Mouse (Mus musculus) forebrain, embryonic 12.5 days (tissue): Measurements from ENCODE around the gene Grap2. TPM values are rescaled to one million over a fixed set of nuclear protein-coding genes. Genes with fewer than 3 reads are reported as not detected.

Experiments used
- ATAC-seq: fragments of 200-750 bp; cut with Nextera tagmentation; 2 replicates; pipeline ENCODE4 v1.8.0; 2017; ENCODE audit warnings: moderate TSS enrichment; ENCODE audit not compliant: low FRiP score
- H3K27ac ChIP-seq: fragments of 300-500 bp; sonication (generic); 2 replicates; pipeline ENCODE4 v1.5.1; 2016; ENCODE audit warnings: mild to moderate bottlenecking
- H3K27me3 ChIP-seq: fragments of 300-500 bp; sonication (generic); 2 replicates; pipeline ENCODE4 v1.6.1; 2016; ENCODE audit warnings: mild to moderate bottlenecking
- H3K36me3 ChIP-seq: fragments of 300-500 bp; sonication (generic); replicated peaks from 2 replicates; pipeline ENCODE4 v1.6.1; 2016; ENCODE audit warnings: mild to moderate bottlenecking
- H3K4me1 ChIP-seq: fragments of 300-500 bp; sonication (generic); 2 replicates; pipeline ENCODE4 v1.6.1; 2016
- H3K4me2 ChIP-seq: fragments of 300-500 bp; sonication (generic); 2 replicates; pipeline ENCODE4 v1.6.1; 2016; ENCODE audit warnings: mild to moderate bottlenecking, moderate library complexity
- H3K4me3 ChIP-seq: fragments of 300-500 bp; sonication (generic); replicated peaks from 2 replicates; pipeline ENCODE4 v1.5.1; 2016; ENCODE audit warnings: mild to moderate bottlenecking
- H3K9ac ChIP-seq: fragments of 300-500 bp; sonication (generic); 2 replicates; pipeline ENCODE4 v1.6.1; 2016; ENCODE audit warnings: mild to moderate bottlenecking
- H3K9me3 ChIP-seq: fragments of 300-500 bp; sonication (generic); 2 replicates; pipeline ENCODE4 v1.6.1; 2016
- WGBS: fragments of 180-500 bp; shearing (Covaris S2); methylation state at CpG from one replicate; pipeline ENCODE4 v1.1.7; 2016; 5-methylcytosine and 5-hydroxymethylcytosine counted together
- microRNA-seq: library from miRNA; unstranded; fragments of <30 nt; microRNA quantifications from one replicate; pipeline ENCODE4, GENCODE M21; 2017
- polyA plus RNA-seq: library from polyadenylated mRNA; unstranded; fragments of >200 nt; fragmentation: Nextera tagmentation; extraction: Ambion mirVana; gene quantifications from 2 replicates; pipeline ENCODE4 v1.2.1, GENCODE M21; 2016

Grap2 gene
- polyA plus RNA-seq, 1 experiment from 2014 or later = 2.8 TPM

DNA sequence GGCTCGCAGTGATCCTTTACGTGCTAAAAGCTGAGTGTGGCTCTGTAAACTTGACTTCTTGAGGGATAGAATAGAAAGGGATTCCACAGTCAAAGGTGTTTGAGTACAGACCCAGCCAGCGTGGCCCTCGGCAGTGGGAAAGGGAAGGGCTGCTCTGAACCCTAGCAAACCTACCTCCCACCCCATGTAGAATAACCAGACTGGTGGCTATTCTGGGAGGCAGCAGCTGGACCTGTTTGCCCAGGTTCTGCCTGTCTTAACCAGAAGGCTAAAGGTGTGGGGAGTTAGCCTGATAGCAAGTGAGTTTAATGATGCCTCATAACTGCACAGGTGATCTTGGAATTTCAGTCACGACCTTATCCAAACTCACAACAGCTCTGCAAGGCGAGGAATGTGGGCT, 110.8 kb downstream of the Grap2 start:
- no peak overlapping the region for H3K27ac ChIP-seq
- H3K4me2 ChIP-seq = no peak overlapping the region
- no peak overlapping the region for H3K4me3 ChIP-seq
- no peak overlapping the region for H3K9ac ChIP-seq
- H3K9me3 ChIP-seq = no peaks in the 10 kb centered on the region
- no peak for ATAC-seq
- 88% methylated on average over 6 of the region's 6 CpGs for WGBS
- H3K27me3 ChIP-seq = peaks cover 12% of the 10 kb centered on the region; the same call in 1 of the 2 replicates
- H3K4me1 ChIP-seq = peaks cover 39% of the 10 kb centered on the region
- H3K36me3 ChIP-seq = no peaks in the 10 kb centered on the region

DNA sequence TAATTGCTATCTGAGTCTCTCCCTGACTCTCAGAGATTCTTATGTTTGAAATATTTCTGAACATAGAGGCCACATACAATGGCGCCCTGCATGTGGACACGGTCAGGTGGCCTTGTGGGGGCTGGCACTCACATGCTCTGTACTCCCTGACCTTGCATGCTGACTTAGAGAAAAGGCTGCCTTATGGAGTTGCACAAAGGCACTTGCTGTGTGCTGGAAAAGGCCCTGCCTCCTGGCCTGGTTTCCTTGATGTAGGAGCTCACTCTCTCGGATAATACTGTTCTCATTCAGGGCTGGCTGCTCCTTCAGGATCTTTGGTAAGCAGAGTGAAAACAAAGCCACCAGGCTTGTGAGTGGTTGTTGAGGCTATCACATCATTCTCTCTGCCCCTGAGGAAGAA, 111.6 kb downstream of the Grap2 start:
- Histone ChIP-seq H3K4me2 (no peak overlapping the region), H3K36me3 (no peaks in the 10 kb centered on the region), H3K9me3 (no peaks in the 10 kb centered on the region), H3K27me3 (peaks cover 12% of the 10 kb centered on the region; the same call in 1 of the 2 replicates), H3K4me1 (peaks cover 39% of the 10 kb centered on the region), H3K27ac (no peak overlapping the region), H3K4me3 (no peak overlapping the region), H3K9ac (no peak overlapping the region)
- WGBS = 47% methylated on average over 3 of the region's 3 CpGs
- ATAC-seq = no peak

DNA sequence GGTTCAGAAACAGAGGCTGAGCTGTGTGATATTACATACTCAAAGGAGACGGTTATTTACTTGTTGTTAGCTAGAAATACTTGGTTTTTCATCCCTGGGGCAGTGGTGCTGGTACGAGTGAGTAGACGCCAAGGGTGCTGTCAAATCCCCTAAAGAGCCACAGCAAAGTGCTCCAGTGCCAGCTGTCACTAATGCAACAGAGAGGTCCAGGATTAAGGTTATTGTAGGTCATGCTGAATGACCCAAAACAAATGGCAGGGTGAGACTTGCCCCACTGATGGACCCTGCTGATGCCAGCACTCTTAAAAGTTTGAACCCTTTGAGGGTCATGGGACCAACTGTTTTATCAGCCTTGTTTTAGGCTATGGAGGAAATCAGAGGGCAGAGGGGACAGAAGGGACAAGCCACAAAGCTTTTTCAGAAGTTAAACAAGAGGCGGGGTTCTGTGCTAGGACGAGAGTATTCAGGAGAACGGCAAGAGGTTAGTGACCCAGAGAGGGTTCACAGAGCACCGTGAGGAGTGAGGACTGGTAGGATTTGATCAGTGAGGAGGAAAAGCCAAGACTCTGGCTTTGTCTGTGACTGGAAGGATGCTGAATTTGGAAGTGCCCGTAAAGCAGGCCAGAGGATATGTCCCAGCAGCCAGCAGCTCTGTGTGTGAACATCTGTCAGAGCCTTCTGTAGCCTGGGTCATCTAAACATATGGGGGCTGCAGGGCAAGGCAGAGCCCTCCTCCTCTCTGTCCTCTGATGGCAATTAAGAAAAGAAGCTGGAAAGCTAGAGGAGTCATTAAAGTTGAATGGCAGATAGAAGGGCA, 112.6 kb downstream of the Grap2 start:
- ATAC-seq = peak; percentile 9; the same call in 1 of the 2 replicates
- peak overlapping the region; percentile 61; the same call in 1 of the 2 replicates for H3K27ac ChIP-seq
- H3K27me3 ChIP-seq = peaks cover 15% of the 10 kb centered on the region; the same call in 1 of the 2 replicates
- 18% methylated on average over 8 of the region's 8 CpGs for WGBS
- H3K4me1 ChIP-seq = peaks cover 32% of the 10 kb centered on the region
- H3K9me3 ChIP-seq = no peaks in the 10 kb centered on the region
- no peak overlapping the region for H3K9ac ChIP-seq
- H3K36me3 ChIP-seq = no peaks in the 10 kb centered on the region
- no peak overlapping the region for H3K4me3 ChIP-seq
- no peak overlapping the region for H3K4me2 ChIP-seq

DNA sequence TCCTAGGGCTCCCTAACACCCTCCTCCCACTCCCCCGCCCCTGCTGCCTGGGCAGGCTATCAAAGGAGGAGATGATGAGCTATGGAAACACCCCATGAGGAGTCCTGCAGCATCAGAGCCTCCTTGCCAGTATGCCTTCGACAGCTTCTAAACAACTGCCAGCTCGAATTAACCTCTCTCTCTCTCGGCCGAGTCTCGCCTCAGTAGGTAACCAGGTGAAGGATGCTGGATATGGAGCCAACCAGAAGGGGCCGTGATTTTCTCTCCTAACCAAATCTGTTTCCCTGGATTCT, 113.2 kb downstream of the Grap2 start:
- H3K36me3 ChIP-seq = no peaks in the 10 kb centered on the region
- no peak overlapping the region for H3K4me3 ChIP-seq
- peaks cover 30% of the 10 kb centered on the region for H3K4me1 ChIP-seq
- peak; percentile 67 for ATAC-seq
- no peaks in the 10 kb centered on the region for H3K9me3 ChIP-seq
- WGBS = 40% methylated on average over 7 of the region's 7 CpGs
- peaks cover 17% of the 10 kb centered on the region; the same call in 1 of the 2 replicates for H3K27me3 ChIP-seq
- no peak overlapping the region for H3K9ac ChIP-seq
- no peak overlapping the region for H3K4me2 ChIP-seq
- peak overlapping the region; percentile 61; the same call in 1 of the 2 replicates for H3K27ac ChIP-seq

DNA sequence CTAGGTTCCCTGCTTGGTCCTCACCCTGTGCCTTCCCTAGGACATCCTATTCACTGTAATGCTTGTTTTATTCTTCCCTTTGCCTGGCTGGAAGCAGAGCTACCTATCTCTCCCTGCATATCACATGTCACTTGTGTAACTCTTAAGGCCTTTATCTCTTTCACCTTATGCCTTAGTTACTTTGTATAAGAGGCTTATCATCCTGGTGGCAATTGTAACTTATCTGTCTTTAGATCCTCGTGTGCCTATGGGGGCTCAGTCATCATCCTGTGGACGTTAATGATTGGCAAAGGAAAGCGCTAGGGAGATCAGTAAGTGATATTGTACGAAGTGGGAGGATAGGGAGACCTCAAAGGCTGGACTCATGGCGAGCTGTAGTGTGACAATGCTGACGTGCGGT, 116.1 kb downstream of the Grap2 start:
- H3K9me3 ChIP-seq = no peaks in the 10 kb centered on the region
- no peak overlapping the region for H3K27ac ChIP-seq
- no peak overlapping the region for H3K4me3 ChIP-seq
- H3K36me3 ChIP-seq = no peaks in the 10 kb centered on the region
- H3K4me1 ChIP-seq = peaks cover 38% of the 10 kb centered on the region
- WGBS = 74% methylated on average over 7 of the region's 7 CpGs
- H3K27me3 ChIP-seq = peaks cover 19% of the 10 kb centered on the region; the same call in 1 of the 2 replicates
- ATAC-seq = no peak
- no peak overlapping the region for H3K4me2 ChIP-seq
- H3K9ac ChIP-seq = no peak overlapping the region

DNA sequence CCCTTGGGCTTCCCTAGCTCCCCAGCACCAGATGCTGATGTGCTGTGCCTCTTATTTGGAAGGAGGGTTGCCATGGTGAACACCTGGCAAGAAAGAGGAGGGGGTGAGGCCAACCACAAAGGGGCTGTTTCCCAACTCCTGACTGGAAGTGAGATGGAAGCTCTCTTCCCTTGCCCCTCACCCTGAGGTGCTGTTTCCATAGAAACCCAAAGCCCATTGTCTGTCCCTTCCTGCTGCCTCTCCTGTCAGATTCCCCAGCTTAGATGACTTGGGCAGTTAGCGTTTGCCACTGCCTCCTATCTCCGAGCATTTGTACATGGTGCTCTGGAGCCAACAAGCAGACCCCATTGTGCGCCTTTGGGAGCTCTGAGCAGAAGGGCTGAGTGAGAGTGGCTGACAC, 121.1 kb downstream of the Grap2 start:
- H3K27ac ChIP-seq = no peak overlapping the region

DNA sequence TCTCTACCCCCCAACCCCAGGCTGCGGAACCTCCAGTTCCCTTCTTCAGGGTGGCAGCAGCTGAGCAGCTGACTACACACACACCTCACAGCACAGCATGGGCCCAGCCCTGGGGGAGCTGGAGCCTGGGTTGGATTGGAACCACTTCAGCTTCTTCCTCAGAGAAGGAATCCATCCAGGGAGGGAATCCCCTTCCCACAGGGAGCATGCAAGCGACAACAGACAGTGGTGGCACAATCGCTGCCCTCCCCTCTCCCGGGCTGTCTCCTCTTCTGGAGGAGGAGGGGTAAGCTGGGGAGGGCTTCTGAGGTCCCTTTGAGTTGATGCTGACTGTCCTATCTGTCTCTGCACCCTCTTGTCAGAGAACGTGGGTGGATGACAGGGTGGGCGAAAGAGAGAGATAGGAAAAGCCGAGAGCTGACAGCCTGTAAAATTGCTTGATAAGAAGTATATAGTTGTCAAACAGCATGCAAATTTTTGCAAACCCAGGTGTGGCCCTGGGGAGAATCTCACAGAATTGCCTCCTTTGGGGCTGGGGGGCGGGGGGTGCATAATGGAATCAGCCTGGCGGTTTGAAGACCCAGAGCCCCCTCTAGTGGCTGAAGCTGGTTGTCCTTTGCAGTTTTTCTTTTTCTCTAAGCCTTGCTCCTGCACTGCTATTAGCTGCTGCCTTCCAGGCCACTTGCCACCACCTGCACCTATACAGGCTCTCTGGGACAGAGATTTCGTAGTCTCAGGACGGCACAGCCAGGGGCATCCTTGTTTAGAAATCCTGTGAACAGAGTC, 121.9 kb downstream of the Grap2 start:
- Histone ChIP-seq H3K36me3 (no peaks in the 10 kb centered on the region), H3K9me3 (no peaks in the 10 kb centered on the region), H3K9ac (no peak overlapping the region; the same call in 1 of the 2 replicates), H3K4me3 (no peak overlapping the region), H3K27me3 (peaks cover 33% of the 10 kb centered on the region), H3K27ac (no peak overlapping the region), H3K4me2 (peak overlapping the region; percentile 22), H3K4me1 (peaks cover 27% of the 10 kb centered on the region)
- WGBS = 24% methylated on average over 11 of the region's 11 CpGs
- peak; percentile 30; the same call in 1 of the 2 replicates for ATAC-seq

More for the DNA sequence above, 121.1 kb downstream of the Grap2 start:
- peaks cover 29% of the 10 kb centered on the region for H3K27me3 ChIP-seq
- H3K4me1 ChIP-seq = peaks cover 27% of the 10 kb centered on the region
- no peaks in the 10 kb centered on the region for H3K9me3 ChIP-seq
- no peak overlapping the region for H3K4me3 ChIP-seq
- no peaks in the 10 kb centered on the region for H3K36me3 ChIP-seq
- no peak for ATAC-seq
- WGBS = 22% methylated on average over 3 of the region's 3 CpGs
- H3K9ac ChIP-seq = no peak overlapping the region; the same call in 1 of the 2 replicates
- no peak overlapping the region for H3K4me2 ChIP-seq

DNA sequence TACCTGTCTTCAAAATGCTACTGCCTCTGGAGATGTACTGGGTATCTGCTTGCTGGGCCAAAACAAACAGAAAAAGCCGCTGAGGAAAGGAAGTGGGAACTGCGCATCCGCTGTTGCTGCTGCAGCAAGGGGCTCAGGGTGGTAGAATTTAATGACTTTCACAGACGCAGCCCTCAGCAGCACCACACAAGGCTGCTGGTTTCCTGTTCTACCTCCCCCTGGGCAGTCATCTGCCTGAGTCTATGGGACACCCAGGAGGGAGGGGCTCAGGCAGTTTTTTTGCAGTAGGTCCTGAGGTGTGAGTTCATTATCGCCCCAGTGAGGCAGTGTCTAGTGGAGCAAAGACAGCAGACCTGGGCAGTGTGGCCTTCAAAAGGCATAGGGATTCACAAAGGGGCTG, 125.2 kb downstream of the Grap2 start:
- Histone ChIP-seq H3K27ac (0 out of 2 replicates have a peak overlapping the region, but pooled peaks have one; percentile 6), H3K4me3 (no peak overlapping the region), H3K4me2 (no peak overlapping the region), H3K4me1 (peaks cover 27% of the 10 kb centered on the region), H3K9me3 (no peaks in the 10 kb centered on the region), H3K36me3 (no peaks in the 10 kb centered on the region), H3K27me3 (peaks cover 23% of the 10 kb centered on the region), H3K9ac (no peak overlapping the region)
- no peak for ATAC-seq
- WGBS = 72% methylated on average over 5 of the region's 5 CpGs

DNA sequence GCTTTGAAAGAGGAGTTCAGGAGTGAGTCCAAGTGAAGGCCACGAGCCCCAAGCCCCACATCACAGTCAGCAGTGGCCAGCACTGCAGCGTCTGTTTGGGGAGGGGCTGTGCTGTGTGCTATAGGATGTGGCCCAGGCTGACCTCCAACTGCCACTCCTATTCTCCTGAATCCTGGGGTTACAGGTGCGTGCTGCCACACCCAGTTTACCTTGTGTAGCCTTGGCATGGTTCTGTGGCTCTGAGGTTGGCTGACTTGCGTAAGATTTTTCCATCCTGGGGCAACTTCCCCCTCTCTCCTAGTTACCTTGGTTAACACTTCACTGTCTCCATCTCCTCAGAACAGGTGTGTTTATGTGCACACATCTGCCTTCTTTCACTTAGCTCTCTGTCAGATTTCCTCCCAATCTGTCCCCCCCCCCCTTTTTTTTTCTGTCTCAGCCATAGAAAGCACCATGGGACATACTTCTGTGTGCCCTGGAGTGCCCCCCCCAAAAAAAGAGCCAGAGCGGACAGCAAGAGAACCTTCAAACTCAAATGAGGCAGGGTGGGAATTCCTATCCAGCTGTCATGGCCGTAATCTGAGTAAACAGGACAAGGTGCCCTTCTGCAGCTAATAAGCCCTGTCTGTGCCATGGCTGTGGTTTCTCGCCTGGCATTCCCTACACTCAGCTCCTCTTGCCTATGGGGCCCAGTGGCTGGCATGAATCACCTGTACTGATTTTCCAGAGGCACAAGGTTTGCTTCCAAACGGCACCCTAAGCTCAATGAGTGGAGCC, 129.3 kb downstream of the Grap2 start:
- no peak overlapping the region for H3K27ac ChIP-seq
- WGBS = 74% methylated on average over 8 of the region's 8 CpGs
- H3K4me3 ChIP-seq = no peak overlapping the region
- H3K9ac ChIP-seq = no peak overlapping the region
- H3K4me1 ChIP-seq = peaks cover 21% of the 10 kb centered on the region
- H3K27me3 ChIP-seq = peaks cover 12% of the 10 kb centered on the region
- no peak overlapping the region for H3K4me2 ChIP-seq
- H3K36me3 ChIP-seq = no peaks in the 10 kb centered on the region
- no peak for ATAC-seq
- H3K9me3 ChIP-seq = no peaks in the 10 kb centered on the region

Small RNAs within 50 kb of the gene (microRNA-seq; reads per million reads assigned to microRNA genes)
- not detected for gene Mir6957

Other genes starting within 250 kb of the Grap2 start
- gene Enthd1, start 7.4 kb upstream of the Grap2 start, polyA plus RNA-seq = not detected in 2 replicates
- 0.47 and 0.54 TPM in 2 replicates for gene Fam83f, start 99.3 kb downstream of the Grap2 start, polyA plus RNA-seq
- gene Tnrc6b, start 138.7 kb downstream of the Grap2 start, polyA plus RNA-seq = 54.3 and 62.5 TPM in 2 replicates